Mouse (Mus musculus): ENCODE measurements around the gene Atp10a.

Atp10a gene

DNA sequence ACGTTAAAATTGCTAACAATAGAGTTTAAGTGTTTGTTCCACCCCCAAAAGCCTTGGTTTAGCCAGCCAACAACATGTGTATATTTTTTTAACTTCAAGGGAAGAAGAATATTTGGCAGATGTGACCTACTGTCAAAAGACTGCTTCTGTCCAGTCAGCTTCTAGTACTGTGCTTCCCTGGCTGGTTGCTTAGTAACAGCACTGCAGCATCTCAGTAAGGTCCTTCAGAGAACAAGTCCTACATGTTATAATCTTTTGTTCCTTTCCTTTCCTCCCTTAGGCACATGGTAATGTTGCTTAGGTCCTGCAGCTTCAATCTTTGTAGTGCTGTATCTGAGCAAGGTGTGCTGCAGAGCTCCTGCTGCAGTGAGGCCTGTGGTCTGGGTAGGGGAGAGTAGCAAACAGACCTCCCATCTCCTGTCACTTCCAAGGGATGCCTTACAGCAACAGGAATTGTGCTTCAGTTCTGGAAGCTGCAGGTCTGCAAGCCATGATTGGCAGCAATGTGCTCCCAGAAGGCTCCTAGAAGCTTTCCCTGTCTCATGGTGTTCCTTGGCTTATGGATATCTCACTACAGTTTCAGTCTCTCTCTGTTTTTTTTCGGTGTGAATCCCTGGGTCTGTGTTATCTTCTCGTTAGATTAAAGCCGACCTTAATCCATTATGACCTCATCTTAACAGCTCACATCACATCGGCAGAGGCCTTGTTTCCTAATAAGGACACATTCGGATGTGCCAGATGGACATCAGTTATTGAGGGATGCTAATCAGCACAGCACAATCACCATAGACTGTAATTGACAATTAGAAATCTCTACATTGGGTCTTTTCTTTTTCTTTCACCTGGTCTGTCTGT, 34.3 kb downstream of the Atp10a start:
- DNase-seq (ENCODE audit: low spot score in 2 of 2): peak in 1 of 2 experiments; percentile 9

DNA sequence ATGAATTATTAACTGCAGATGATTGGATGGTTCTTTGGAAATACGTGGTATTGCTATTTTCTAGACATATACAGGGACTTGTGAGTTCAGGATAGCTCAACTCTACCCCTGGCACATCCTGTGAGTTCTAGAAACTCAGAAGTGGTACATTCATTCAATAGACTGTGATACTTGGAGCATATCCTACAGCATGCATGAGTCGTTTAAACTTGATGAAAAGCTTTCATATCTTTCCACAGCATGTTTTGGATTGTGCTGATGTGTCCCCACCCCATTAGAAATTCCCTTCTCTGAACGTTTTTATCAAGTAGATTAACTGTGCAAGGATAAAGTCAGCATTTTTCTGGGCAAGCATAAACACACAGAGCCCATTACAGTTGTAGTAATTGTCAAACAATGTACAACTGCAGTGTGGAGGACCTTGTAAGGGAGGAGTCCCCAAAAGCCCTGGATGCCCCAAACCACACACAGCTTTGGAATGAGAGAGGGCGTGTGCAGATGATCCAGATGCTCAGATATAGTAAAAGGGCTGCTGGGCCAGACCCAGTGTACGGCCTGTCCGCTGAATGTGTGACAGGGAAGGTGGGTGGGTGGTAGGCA, 35.1 kb downstream of the Atp10a start:
- no peak for DNase-seq (ENCODE audit: low spot score in 2 of 2)

DNA sequence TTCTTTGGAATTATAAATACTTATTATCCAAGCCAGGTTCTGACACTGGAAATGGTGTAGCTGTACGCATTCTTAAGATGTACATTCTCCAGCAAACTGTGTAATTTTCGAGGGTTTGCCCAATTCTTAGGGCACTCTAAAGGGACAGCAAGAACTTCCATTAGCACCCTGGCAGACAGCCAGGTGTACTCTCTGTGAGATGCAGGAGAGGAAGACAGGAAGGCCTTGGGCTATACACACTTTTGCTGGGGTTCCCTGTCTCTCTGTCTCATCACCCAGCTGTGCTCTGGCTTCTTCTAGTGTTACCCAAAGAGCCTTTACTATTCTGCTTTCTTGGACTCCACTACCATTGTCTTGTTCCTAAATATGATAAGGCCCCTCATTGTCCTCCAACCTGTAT, 36.7 kb downstream of the Atp10a start:
- DNase-seq (ENCODE audit: low spot score in 2 of 2): no peak

DNA sequence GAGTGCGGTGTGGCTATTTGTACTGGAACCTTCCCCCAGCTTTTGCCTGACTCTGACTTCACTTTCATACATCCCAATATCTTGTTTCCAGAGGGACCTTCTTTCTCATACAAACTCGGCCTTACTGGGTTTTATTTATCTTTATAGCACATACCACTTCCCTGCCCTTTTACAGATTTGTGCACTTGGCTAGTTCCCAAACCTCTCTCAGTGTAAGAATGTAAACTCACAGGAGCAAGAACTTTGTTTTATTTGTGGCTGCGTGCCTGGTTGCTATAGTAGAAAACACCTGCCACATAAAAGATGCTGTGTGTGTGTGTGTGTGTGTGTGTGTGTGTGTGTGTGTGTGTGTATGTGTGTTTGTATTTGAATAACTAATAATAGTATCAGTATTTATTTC, 37.4 kb downstream of the Atp10a start:
- DNase-seq (ENCODE audit: low spot score in 2 of 2): no peak

DNA sequence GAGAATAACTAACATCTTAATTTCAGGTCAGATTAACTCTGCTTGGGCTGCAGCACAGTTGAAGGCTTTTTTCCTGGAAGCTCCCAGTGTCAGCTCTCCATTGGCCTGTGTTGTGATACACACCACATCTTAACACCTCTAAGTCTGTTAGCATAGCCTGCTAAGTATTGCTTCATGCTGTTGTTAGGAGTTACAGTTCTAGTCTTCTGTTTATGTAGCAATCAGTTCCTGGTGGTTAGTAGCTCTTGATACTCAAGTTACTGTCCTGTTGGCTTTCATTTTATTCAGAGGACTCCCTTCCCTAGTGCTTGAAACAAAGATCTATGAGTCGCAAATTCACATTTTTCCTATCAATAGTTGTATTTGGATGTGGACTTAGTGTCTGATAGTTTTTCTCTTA, 39.7 kb downstream of the Atp10a start:
- no peak for DNase-seq (ENCODE audit: low spot score in 2 of 2)

DNA sequence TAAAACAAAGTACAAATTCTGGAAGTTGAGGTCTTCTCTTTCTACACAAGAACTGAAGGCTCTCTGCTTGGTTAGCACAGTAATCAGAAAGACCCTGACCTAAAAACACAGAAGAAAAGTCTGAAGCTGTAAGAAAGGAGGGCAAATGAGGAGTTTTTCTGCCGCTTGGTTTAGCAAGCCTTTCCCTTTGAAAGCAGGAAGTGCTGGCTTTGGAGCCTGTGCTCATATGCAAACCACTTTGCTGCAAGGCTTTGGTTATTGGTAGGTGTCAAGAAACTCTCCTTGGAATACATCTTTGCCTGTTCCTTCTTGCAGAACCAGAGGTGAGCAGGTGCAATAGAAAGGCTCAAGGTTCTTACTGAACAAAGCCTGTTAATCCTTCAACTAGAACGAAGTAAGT, 41.1 kb downstream of the Atp10a start:
- no peak for DNase-seq (ENCODE audit: low spot score in 2 of 2)

DNA sequence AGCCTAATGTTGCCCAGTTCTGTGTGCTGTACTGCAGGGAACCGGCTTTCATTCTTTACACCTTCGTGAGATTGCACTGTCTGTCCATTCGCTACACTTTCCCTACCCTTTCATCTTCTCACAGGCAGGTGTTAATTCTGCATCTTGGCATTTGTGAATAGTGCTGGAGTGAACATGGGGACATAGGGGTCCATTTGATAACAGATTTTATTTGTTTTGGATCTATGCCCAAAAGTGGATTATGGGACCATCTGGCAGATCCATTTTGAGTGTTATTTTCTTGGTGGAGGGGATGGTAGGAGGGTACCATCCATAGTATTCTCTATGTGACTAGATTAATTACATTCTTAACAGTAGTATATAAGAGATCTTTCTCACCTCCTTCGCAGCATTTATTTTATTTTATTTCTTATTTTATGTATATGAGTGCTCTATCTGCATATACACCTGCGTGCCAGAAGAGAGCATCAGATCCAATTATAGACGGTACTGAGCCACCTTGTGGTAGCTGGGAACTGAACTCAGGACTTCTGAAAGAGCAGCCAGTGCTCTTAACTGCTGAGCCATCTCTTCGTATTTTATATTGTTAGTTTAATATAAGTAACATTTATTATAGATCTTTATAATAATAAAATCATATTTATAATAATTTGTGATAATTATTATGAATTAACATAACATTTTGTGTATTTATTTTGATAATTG, 42.9 kb downstream of the Atp10a start:
- no peak for DNase-seq (ENCODE audit: low spot score in 2 of 2)

DNA sequence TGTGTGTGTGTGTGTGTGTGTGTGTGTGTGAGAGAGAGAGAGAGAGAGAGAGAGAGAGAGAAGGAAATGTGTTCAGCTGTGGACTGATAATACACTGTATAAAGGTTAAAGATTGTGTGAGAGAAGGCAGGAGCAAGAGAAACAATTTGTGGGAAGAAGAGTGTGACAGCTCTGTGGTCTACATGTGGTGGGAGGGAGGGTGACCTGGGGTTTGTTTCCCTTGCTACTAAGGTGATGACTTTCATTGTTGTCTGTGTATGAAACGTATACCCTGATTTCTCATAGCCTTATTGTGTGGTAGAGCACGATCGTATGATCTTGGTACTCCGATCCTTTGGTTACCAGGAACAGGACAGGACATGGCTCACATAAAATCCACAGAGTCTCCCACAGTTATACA, 45.3 kb downstream of the Atp10a start:
- no peak for DNase-seq (ENCODE audit: low spot score in 2 of 2)

DNA sequence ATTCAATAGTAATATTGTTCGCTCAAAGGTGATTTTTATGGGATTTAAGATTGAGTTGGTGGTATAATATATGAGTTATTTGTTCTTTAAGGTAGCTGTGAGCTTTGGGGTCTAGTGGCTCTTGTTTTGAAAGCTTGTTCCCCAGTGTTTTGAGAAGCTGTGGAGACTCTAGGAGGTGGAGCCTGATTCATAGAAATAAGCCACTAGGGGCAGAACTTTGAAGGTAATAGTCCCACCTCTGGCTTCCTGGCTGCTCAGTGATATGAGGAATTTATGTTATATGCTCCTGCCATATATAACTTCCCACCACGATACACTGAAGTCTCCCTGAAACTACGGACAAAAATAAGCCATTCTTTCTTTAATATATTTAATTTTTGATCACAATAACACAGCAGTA, 49.2 kb downstream of the Atp10a start:
- DNase-seq (ENCODE audit: low spot score in 2 of 2): no peak

DNA sequence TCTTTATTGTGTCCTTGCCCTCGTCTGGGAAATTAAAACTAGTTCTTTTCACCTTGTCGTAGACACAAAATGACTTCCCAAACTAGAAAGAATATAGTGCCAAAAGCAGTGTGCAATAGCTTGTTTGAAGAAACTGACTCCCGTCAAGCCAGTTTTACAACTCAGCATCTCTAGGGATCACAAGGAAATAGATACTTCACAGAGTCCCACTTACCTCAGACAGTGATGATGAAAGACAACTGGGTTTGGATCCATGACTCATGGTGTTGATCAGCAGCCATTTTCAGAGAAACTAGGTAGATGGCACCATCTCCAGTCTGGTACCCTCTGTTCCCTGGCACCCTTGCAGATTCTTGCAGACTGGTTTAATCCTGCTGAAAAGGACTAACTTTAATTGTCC, 53.3 kb downstream of the Atp10a start:
- DNase-seq (ENCODE audit: low spot score in 2 of 2): no peak

DNA sequence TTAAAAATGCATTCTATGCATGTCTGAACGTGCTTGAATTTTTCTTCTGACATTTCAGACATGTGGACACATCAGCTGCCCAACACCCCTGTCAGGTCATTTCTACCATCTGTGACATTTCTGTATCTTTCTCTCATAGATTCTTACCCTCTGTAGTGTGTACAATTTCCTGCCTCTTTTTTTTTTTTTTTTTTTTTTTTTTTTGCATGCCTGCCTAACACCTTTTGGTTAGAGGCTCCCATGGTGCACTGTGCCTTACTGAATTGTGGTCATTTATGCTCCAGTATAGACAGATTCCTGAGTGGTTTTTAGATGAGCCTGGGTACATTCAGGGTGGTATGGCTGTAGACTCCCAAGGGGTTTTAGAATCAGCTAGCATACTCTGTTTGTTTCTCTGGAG, 54.3 kb downstream of the Atp10a start:
- DNase-seq (ENCODE audit: low spot score in 2 of 2): no peak

DNA sequence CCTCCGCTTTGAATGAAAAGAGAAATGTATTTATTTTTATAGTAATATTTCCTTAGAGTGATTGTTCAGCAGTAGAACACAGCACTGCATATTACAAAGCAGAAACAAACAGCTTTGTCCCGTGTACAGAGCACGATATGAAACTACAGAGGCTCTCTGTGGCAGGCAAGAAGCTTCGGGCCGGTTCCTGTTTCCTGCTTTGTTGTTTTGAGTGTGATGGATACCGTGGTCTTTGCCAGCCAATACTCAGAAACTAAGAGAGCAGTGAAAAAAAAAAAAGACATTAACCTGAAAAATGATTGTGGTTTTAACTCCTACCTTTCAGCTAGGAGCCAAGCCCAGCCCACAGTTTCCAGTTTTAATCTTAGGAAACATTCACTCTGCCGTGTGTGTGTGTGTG, 55.8 kb downstream of the Atp10a start:
- no peak for DNase-seq (ENCODE audit: low spot score in 2 of 2)

DNA sequence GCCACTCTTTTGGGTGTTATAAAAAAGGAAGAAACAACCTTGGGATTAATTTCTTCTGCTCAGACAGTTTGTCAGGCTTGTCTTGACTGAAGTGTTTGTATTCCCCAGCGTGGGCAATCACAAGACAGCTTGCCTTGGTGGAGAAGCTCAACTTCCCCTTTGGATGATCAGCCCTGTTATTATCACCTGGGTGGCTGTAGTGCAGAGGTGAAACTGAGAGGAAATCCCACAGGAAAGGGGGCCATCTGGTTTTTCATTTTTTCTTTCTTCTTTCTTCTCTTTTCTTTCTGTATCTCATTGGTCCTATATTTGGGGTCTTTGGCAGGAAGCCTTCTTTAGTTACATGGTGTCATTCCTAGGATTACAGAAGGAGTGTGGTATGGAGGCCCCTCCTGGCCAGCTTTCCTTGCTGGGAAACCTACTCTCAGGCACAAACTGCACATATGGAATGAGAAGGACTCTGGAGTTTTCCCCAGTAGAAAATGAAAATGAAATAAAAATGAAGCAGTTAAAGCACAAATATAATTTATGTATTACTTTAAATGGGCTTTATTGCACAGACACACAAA, 59.7 kb downstream of the Atp10a start:
- DNase-seq (ENCODE audit: low spot score in 2 of 2): peak in 1 of 2 experiments; percentile 16

DNA sequence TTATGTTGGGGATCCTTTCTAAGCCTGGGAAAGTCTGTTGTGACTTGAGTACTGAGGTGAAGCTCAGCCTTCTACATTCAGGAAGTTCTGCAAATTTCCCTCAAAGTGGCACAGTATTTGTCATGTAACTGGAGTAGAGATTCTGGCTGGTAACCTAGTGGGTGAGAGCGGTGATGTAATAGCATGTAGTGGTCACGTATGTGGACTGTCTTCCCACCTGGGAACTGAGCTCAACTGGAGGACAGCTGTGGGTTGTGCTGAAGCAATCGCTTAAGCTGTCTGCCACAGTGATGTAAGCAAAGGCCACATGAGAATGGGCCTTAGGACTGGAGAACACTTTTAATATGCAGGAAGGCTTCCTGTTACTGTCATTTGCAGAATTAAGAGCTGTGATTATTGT, 60.7 kb downstream of the Atp10a start:
- no peak for DNase-seq (ENCODE audit: low spot score in 2 of 2)

DNA sequence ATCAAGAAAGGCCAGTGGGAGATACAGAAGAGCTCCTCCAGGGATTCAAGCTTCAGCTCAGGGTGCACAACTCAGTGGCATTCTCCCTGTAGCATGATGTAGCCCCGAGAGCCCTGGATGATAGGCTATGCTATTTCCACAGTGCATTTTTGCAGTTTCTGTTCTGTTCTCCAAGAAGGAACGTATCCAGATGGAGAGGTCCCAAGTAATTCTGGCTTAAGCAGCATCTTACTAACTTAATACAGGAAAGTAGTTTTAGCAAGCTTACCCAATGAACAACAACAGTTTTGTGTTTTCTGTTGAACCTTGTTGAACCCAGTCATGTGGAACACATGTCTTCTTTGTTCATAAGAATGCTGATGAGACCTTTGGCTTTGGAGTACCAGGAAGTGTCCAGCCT, 62.6 kb downstream of the Atp10a start:
- no peak for DNase-seq (ENCODE audit: low spot score in 2 of 2)

DNA sequence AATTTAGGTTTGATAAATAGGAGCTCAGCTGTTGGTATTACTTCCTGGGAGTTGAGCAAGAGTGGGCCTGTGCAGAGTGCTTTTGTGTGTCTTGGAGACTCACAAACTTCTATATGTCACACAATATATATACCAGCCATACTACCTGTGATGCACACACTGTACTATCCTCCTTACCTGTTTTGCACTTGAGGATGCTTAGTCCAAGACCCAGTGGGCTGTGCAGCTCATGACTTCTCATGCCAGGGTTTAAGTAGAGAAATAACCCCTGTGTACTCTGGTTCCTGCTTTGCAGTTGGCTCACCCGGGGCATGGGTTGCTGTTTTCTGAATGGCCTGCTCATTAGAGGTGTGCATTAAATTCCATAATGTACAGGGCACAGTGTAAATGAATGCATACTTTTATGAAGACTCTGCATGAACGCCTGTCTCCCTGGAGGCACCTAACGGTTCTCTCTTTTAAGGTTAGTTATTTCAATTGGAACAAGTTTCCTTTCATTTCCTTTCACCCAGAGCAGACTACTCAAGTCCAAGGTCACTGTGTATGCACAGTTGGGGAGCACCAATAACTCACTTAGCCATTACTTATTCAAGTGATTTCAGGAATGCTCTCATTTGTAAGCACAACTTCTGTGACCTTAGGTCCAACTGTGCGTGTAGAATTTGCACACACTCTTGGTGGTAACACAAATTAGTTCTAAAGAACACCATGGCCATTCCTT, 63.4 kb downstream of the Atp10a start:
- DNase-seq (ENCODE audit: low spot score in 2 of 2): no peak

DNA sequence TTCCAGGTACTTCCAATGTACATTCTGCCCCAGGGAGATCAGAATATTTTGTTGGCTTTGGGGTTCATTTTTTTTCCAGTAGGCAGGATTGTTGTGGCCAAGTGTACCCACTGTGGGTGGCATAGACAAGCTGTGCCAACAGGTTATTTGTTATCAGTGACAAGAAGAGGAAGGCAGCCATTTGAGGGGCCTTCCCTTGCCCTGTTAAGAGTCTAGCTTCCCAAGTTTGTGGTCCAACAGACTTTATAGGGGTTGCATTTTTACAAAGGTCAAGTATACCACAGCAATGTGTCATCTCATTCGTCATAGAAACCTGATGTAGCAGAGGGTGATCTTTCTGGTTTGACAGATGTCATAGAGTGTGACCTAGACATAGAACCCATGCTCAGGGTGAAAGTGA, 66.3 kb downstream of the Atp10a start:
- DNase-seq (ENCODE audit: low spot score in 2 of 2): no peak

DNA sequence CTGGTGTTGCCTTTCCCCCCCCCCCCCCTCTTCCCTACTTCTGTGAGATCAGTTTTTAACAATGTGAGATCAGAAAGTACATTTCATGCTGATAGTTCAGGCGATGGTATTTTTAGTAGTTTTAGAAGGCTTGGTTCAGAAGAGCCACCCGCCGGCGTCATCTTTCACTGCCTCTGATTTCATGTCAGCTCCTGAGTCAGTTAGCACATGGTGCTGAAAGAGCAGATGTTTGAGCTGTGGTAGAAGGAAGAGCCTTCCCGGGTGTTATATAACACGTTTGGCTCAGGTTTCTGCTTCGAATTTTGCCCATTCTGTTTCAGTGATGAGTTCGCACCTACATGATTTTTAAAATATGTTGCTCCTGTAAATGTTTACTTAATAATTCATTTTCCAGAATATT, 74.2 kb downstream of the Atp10a start:
- DNase-seq (ENCODE audit: low spot score in 2 of 2): peak; percentile 56 to 86

DNA sequence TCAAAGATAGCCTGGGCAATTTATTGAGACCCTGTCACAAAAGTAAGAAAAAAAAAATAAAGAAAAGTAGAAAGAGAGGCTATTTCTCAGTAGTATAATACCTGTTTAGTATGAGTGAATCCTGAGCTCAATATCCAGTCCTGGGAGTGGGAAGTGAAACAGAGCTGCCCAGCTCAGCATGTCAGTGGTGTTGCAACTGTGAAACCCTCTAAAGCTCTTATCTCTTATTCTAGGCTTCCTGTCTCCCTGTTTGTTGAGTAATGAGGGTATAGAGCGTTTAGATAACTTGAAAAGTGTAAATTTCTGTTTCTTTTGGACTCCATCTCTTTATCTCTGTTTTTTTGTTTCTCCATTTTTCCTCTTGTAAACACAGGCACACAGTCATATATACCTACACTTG, 74.9 kb downstream of the Atp10a start:
- DNase-seq (ENCODE audit: low spot score in 2 of 2): no peak

DNA sequence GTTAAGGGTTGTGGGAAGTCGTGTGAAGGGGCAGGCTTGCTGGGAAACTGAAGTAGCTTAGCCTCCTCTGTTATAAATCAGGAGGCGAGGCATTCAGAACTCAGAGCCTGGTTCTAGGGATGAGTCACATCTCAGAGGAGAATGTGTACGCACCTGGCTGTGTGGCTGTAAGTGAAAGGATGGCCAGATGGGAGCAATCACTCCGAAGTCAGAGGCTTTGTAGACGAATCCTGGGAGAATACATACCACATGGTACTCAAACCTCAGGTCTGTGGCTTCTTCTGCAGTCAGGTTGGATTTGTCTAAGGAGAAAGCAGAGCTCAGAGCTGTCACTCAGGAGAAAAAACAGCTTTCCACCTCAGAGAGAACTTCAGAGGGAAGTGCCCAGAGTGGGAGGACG, 76.4 kb downstream of the Atp10a start:
- peak in 1 of 2 experiments; percentile 17 for DNase-seq (ENCODE audit: low spot score in 2 of 2)

DNA sequence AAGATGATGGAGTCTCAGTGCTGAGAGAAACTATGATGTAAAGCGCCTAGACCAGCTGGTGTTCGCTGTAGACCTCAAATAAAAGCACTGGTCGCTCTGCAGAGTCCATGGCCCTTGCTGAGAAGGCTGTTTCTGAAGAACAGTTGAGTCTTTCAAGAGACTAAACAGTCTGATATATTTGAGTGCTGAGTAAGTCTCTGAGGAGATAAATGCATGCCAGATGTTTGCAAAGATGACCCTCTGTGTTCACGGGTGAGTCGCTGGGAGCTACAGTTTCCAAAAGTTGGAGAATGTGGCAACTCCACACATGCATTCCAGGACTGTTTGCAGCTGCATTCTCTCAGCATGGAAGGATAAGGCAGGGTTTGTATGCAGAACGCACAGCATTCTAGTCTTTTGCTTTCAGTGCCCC, 77.5 kb downstream of the Atp10a start:
- DNase-seq (ENCODE audit: low spot score in 2 of 2): no peak

Measured in frontal cortex, postnatal 36 days (tissue).